Mouse (Mus musculus) neural tube, embryonic 14.5 days (tissue): ENCODE results near the gene Mrpl3. TPM values are rescaled to one million over a fixed set of nuclear protein-coding genes. Genes with fewer than 3 reads are reported as not detected.
"Not testable (repeated sequence)": the region's sequence is repeated elsewhere in the genome, so short reads cannot be mapped to it uniquely, and the experiment has no call there.

Experiments used
- ATAC-seq: fragments of 200-750 bp; cut with Nextera tagmentation; 2 replicates; pipeline ENCODE4 v1.8.0; 2017; ENCODE audit warnings: low read depth, mild to moderate bottlenecking, moderate TSS enrichment, moderate library complexity
- H3K27ac ChIP-seq: fragments of 300-500 bp; sonication (generic); 2 replicates; pipeline ENCODE4 v1.5.1; 2014; ENCODE audit warnings: low read depth, mild to moderate bottlenecking, control low read depth, low read length, moderate library complexity, mixed read lengths
- H3K27me3 ChIP-seq: fragments of 300-500 bp; sonication (generic); 2 replicates; pipeline ENCODE4 v1.6.1; 2014; ENCODE audit warnings: low read length; ENCODE audit not compliant: control insufficient read depth, insufficient read depth
- H3K36me3 ChIP-seq: fragments of 300-500 bp; sonication (generic); 2 replicates; pipeline ENCODE4 v1.6.1; 2014; ENCODE audit warnings: low read length, mixed read lengths; ENCODE audit not compliant: control insufficient read depth, insufficient read depth
- H3K4me1 ChIP-seq: fragments of 300-500 bp; sonication (generic); 2 replicates; pipeline ENCODE4 v1.6.1; 2014; ENCODE audit warnings: low read length; ENCODE audit not compliant: control insufficient read depth, insufficient read depth
- H3K4me2 ChIP-seq: fragments of 300-500 bp; sonication (generic); 2 replicates; pipeline ENCODE4 v1.6.1; 2014; ENCODE audit warnings: mild to moderate bottlenecking, low read depth, low read length, control low read depth
- H3K4me3 ChIP-seq: fragments of 300-500 bp; sonication (generic); 2 replicates; pipeline ENCODE4 v1.5.1; 2014; ENCODE audit warnings: low read depth, low read length, control low read depth, mixed read lengths
- H3K9ac ChIP-seq: fragments of 300-500 bp; sonication (generic); replicated peaks from 2 replicates; pipeline ENCODE4 v1.6.1; 2014; ENCODE audit warnings: low read depth, mild to moderate bottlenecking, control low read depth, low read length, mixed read lengths
- H3K9me3 ChIP-seq: fragments of 300-500 bp; sonication (generic); 2 replicates; pipeline ENCODE4 v1.6.1; 2016; ENCODE audit warnings: low read length; ENCODE audit not compliant: control insufficient read depth
- WGBS: fragments of 180-500 bp; shearing (Covaris S2); extraction: QIAGEN DNeasy Blood & Tissue Kit; methylation state at CpG from one replicate; pipeline ENCODE4 v1.1.7; 2014; 5-methylcytosine and 5-hydroxymethylcytosine counted together
- polyA plus RNA-seq: library from polyadenylated mRNA; unstranded; fragments of >200 nt; fragmentation: Nextera tagmentation; extraction: Ambion mirVana; gene quantifications from 2 replicates; pipeline ENCODE4 v1.2.1, GENCODE M21; 2014

The Mrpl3 gene
- polyA plus RNA-seq, 1 experiment from 2014 or later = 103 TPM

DNA sequence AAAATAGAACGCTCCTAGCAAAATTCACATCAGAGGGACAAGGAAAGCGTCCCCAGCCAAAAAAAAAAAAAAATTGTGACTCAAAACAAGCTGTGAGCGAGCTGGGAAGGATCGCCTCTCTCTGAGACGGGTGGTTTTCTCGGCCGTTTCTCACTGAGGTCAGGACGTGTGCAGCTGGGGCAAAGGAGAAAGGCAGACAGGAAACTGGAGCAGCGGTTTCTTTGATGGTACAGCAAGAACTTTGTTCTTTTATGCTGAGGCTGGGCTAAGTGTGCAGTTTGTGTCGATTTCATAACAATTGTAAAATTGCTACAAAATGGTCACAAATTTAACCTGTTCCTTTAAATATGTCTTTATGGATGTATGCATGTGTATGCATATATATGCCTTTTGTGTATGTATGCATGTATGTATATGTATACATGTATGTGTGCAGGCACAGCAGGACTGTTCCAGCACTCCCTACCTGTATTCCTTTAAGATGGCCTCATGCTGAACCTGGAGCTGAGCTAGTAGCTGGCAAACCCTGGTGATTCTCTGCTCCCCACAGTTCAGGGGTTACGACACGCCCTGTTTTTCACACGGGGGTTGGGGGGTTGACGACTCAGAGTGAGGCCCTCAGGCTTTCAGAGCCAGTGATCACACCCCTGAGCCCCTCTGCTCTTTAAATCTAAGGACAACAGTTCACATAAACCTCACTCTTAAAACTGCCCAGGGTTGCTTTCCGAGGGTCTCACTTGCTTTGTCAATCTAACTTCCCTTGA, 48.0 kb downstream of the Mrpl3 start:
- H3K9me3 ChIP-seq = no peaks in the 10 kb centered on the region
- no peaks in the 10 kb centered on the region for H3K4me1 ChIP-seq
- no peak overlapping the region for H3K4me3 ChIP-seq
- ATAC-seq = no peak
- H3K4me2 ChIP-seq = no peak overlapping the region
- H3K36me3 ChIP-seq = no peaks in the 10 kb centered on the region
- H3K27me3 ChIP-seq = no peaks in the 10 kb centered on the region
- 70% methylated on average over 15 of the region's 15 CpGs for WGBS
- no peak overlapping the region for H3K9ac ChIP-seq
- H3K27ac ChIP-seq = no peak overlapping the region

DNA sequence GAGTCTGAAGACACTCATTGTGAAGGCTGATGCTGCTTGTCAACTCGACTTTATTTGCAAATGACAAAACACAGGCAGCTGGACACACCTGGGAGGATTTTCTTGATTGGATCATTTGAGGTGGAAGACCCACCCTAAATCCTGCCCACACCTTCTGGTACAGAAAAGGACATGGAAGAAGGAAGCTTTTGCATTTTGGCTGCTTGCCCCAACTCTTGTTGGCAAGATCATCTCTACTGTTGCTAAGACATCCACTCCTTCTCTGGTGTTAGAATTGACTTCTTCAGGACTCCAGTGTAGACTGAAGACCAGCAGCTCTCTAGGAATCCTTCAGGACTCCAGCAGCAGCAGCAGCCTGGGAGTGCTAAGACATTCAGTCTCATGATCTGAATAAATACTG, 48.9 kb downstream of the Mrpl3 start:
- H3K4me1 ChIP-seq = no peaks in the 10 kb centered on the region
- no peak overlapping the region for H3K9ac ChIP-seq
- H3K36me3 ChIP-seq = no peaks in the 10 kb centered on the region
- no peak overlapping the region for H3K27ac ChIP-seq
- no peaks in the 10 kb centered on the region for H3K27me3 ChIP-seq
- H3K4me3 ChIP-seq = no peak overlapping the region
- H3K4me2 ChIP-seq = no peak overlapping the region
- ATAC-seq = no peak
- 50% methylated on average over 1 of the region's 1 CpGs for WGBS
- no peaks in the 10 kb centered on the region for H3K9me3 ChIP-seq

DNA sequence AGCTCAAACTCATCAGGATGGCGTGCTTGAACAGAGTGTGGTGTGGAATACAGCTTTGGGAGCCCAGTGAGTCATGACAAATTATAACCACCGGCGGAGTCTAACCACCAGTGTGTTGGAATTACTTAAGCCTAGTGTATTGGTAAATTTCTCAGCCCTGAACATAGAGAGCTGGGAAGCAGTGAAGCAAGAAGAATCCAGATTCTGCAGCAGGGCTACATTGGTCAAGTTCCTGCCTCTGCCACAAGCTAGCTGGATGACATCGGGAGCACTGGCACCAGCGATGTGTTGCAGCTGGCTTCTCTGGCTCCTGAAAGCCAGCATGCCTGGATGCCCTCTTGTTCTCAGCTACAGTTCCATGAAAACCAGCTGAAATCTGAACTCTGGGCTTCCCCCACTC, 50.9 kb downstream of the Mrpl3 start:
- no peak for ATAC-seq
- WGBS = 76% methylated on average over 5 of the region's 5 CpGs
- Histone ChIP-seq H3K4me2 (no peak overlapping the region), H3K4me3 (no peak overlapping the region), H3K27ac (no peak overlapping the region), H3K4me1 (no peaks in the 10 kb centered on the region), H3K9ac (no peak overlapping the region), H3K27me3 (no peaks in the 10 kb centered on the region), H3K36me3 (no peaks in the 10 kb centered on the region), H3K9me3 (no peaks in the 10 kb centered on the region)

DNA sequence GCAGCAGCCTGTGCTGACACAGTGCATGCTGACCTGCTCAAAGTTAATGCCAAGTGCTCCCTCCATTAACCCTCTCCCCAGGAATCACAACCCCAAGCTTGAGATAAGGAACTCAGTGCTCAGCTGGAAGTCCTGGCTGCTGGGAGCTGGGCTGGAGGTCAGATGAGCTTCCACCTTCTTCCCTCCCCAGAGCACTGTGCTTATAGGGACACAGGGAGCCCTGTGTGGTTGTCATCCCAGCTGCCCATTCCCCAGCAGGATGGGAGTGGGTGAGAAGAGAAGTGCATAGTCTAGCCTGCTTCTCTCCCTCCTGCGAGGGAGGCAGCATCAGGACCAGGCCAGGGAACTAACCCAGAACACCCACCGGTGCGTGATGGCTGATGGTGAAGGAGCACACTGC, 72.2 kb downstream of the Mrpl3 start:
- H3K9me3 ChIP-seq, H3K27me3 ChIP-seq, H3K4me2 ChIP-seq, H3K9ac ChIP-seq, H3K27ac ChIP-seq, ATAC-seq, H3K4me3 ChIP-seq, H3K36me3 ChIP-seq, H3K4me1 ChIP-seq: not testable (repeated sequence)
- 88% methylated on average over 3 of the region's 3 CpGs for WGBS

Other genes with a start within 250 kb of the Mrpl3 start
- 31.0 and 32.2 TPM in 2 replicates for gene Nudt16, start 78.6 kb downstream of the Mrpl3 start, polyA plus RNA-seq
- gene 1700080E11Rik, start 91.9 kb downstream of the Mrpl3 start, polyA plus RNA-seq = not detected in 2 replicates